Mouse (Mus musculus) lung, postnatal 0 days (tissue): ENCODE results near the gene Sh3bp2. TPM values are rescaled to one million over a fixed set of nuclear protein-coding genes. Genes with fewer than 3 reads are reported as not detected.
A peak's percentile ranks its signal among the peaks of the same experiment; 100 is the strongest.

Experiments
- ATAC-seq: fragments of 200-750 bp; cut with Nextera tagmentation; 2 replicates; pipeline ENCODE4 v1.8.0; 2017; ENCODE audit warnings: moderate library complexity
- DNase-seq: peaks from one replicate; pipeline ENCODE4 v3.0.0-alpha.2; 2016; ENCODE audit warnings: low spot score
- H3K27ac ChIP-seq: fragments of 300-500 bp; sonication (generic); 2 replicates; pipeline ENCODE4 v1.5.1; 2014; ENCODE audit warnings: antibody characterized with exemption, mild to moderate bottlenecking, low read length, mixed read lengths
- H3K27me3 ChIP-seq: fragments of 300-500 bp; sonication (generic); replicated peaks from 2 replicates; pipeline ENCODE4 v1.6.1; 2014; ENCODE audit warnings: low read length, mixed read lengths; ENCODE audit not compliant: insufficient read depth
- H3K36me3 ChIP-seq: fragments of 300-500 bp; sonication (generic); 2 replicates; pipeline ENCODE4 v1.6.1; 2014; ENCODE audit warnings: low read length, mixed read lengths; ENCODE audit not compliant: insufficient read depth
- H3K4me1 ChIP-seq: fragments of 300-500 bp; sonication (generic); 2 replicates; pipeline ENCODE4 v1.6.1; 2014; ENCODE audit warnings: antibody characterized with exemption, low read depth, low read length, mixed read lengths; ENCODE audit not compliant: insufficient read depth
- H3K4me2 ChIP-seq: fragments of 300-500 bp; sonication (generic); replicated peaks from 2 replicates; pipeline ENCODE4 v1.6.1; 2014; ENCODE audit warnings: low read depth, mild to moderate bottlenecking, low read length, moderate library complexity, mixed read lengths
- H3K4me3 ChIP-seq: fragments of 300-500 bp; sonication (generic); 2 replicates; pipeline ENCODE4 v1.5.1; 2014; ENCODE audit warnings: low read depth, low read length
- H3K9ac ChIP-seq: fragments of 300-500 bp; sonication (generic); replicated peaks from 2 replicates; pipeline ENCODE4 v1.6.1; 2014; ENCODE audit warnings: low read depth, mild to moderate bottlenecking
- H3K9me3 ChIP-seq: fragments of 300-500 bp; sonication (generic); 2 replicates; pipeline ENCODE4 v1.6.1; 2016; ENCODE audit warnings: low read length, mixed read lengths
- CTCF ChIP-seq: IDR thresholded peaks from 2 replicates; pipeline ENCODE4 v1.5.1; 2016; ENCODE audit warnings: antibody characterized with exemption, mild to moderate bottlenecking
- EP300 ChIP-seq: IDR thresholded peaks from 2 replicates; pipeline ENCODE4 v1.6.1; 2016; ENCODE audit warnings: antibody characterized with exemption, mild to moderate bottlenecking, control low read depth
- WGBS: fragments of 180-500 bp; shearing (Covaris S2); extraction: QIAGEN DNeasy Blood & Tissue Kit; methylation state at CpG from one replicate; pipeline ENCODE4 v1.1.7; 2014; 5-methylcytosine and 5-hydroxymethylcytosine counted together
- polyA plus RNA-seq: library from polyadenylated mRNA; unstranded; fragments of >200 nt; fragmentation: Nextera tagmentation; extraction: Ambion mirVana; gene quantifications from 2 replicates; pipeline ENCODE4 v1.2.1, GENCODE M21; 2015

The Sh3bp2 gene
- polyA plus RNA-seq: 7.7 and 9.2 TPM in 2 replicates

- ATAC-seq (peak; percentile 98), DNase-seq (peak; percentile 96)
- Histone ChIP-seq H3K4me3 (peak within 1 kb of the TSS; percentile 49), H3K9me3 (no peaks in the 10 kb centered on the region), H3K36me3 (no peaks in the 10 kb centered on the region), H3K27ac (peak within 1 kb of the TSS; percentile 69), H3K4me1 (no peaks in the 10 kb centered on the region; the same call in 1 of the 2 replicates), H3K4me2 (peak within 1 kb of the TSS; percentile 66), H3K27me3 (no peaks in the 10 kb centered on the region), H3K9ac (0 out of 2 replicates have a peak within 1 kb of the TSS, but pooled peaks have one; percentile 27)
- WGBS: 2% methylated on average over 36 of the region's 38 CpGs
- no peak for TF ChIP-seq EP300
- peak; percentile 45 for TF ChIP-seq CTCF
Observed at GRCm38 (mm10) chr5:34525663-34526476, at the start of gene Sh3bp2. Gene Sh3bp2, plus strand, starts transcription at chr5:34525838.

- no peak overlapping the region for H3K4me2 ChIP-seq
- no peaks in the 10 kb centered on the region for H3K9me3 ChIP-seq
- H3K27me3 ChIP-seq: no peaks in the 10 kb centered on the region
- H3K36me3 ChIP-seq: peaks cover 25% of the 10 kb centered on the region
- H3K27ac ChIP-seq: no peak overlapping the region
- 81% methylated on average over 3 of the region's 3 CpGs for WGBS
- no peaks in the 10 kb centered on the region for H3K4me1 ChIP-seq
- H3K4me3 ChIP-seq: no peak overlapping the region
- no peak overlapping the region for H3K9ac ChIP-seq
- ATAC-seq (no peak), DNase-seq (no peak)
- TF ChIP-seq EP300 (no peak), CTCF (no peak; the same call in 1 of the 2 replicates)
Observed at GRCm38 (mm10) chr5:34480926-34481325, 44.7 kb upstream of the Sh3bp2 start.

GRCm38 (mm10) chr5:34485731-34486130 lies 39.9 kb upstream of the Sh3bp2 start:
- WGBS: 91% methylated on average over 15 of the region's 15 CpGs
- H3K36me3 ChIP-seq: peaks cover under 1% of the 10 kb centered on the region; the same call in 1 of the 2 replicates

GRCm38 (mm10) chr5:34487320-34488090 lies 38.1 kb upstream of the Sh3bp2 start:
- DNase-seq (peak; percentile 32), ATAC-seq (peak; percentile 44; the same call in 1 of the 2 replicates)
- H3K9me3 ChIP-seq: no peaks in the 10 kb centered on the region
- no peak overlapping the region for H3K4me2 ChIP-seq
- H3K9ac ChIP-seq: no peak overlapping the region
- H3K27me3 ChIP-seq: no peaks in the 10 kb centered on the region
- no peak overlapping the region for H3K4me3 ChIP-seq
- no peak overlapping the region for H3K27ac ChIP-seq
- TF ChIP-seq EP300 (no peak), CTCF (no peak)
- H3K36me3 ChIP-seq: no peaks in the 10 kb centered on the region; the same call in 1 of the 2 replicates
- no peaks in the 10 kb centered on the region for H3K4me1 ChIP-seq
- 58% methylated on average over 6 of the region's 6 CpGs for WGBS

More at GRCm38 (mm10) chr5:34485731-34486130, 39.9 kb upstream of the Sh3bp2 start:
- ATAC-seq (no peak), DNase-seq (no peak)
- no peaks in the 10 kb centered on the region for H3K4me1 ChIP-seq
- H3K9me3 ChIP-seq: no peaks in the 10 kb centered on the region
- no peak overlapping the region for H3K9ac ChIP-seq
- no peaks in the 10 kb centered on the region for H3K27me3 ChIP-seq
- H3K4me2 ChIP-seq: no peak overlapping the region
- H3K27ac ChIP-seq: no peak overlapping the region
- TF ChIP-seq EP300 (no peak), CTCF (no peak)
- H3K4me3 ChIP-seq: no peak overlapping the region

GRCm38 (mm10) chr5:34488741-34489417 lies 36.8 kb upstream of the Sh3bp2 start:
- DNase-seq (no peak), ATAC-seq (no peak)
- H3K4me2 ChIP-seq: no peak overlapping the region
- H3K27ac ChIP-seq: no peak overlapping the region
- H3K36me3 ChIP-seq: no peaks in the 10 kb centered on the region; the same call in 1 of the 2 replicates
- no peak overlapping the region for H3K4me3 ChIP-seq
- WGBS: 75% methylated on average over 6 of the region's 6 CpGs
- H3K9ac ChIP-seq: no peak overlapping the region
- no peaks in the 10 kb centered on the region for H3K27me3 ChIP-seq
- TF ChIP-seq CTCF (no peak), EP300 (no peak)
- H3K4me1 ChIP-seq: no peaks in the 10 kb centered on the region
- H3K9me3 ChIP-seq: no peaks in the 10 kb centered on the region

- ATAC-seq: no peak
- Histone ChIP-seq H3K9me3 (no peaks in the 10 kb centered on the region), H3K27me3 (no peaks in the 10 kb centered on the region), H3K4me3 (no peak overlapping the region), H3K9ac (no peak overlapping the region), H3K27ac (no peak overlapping the region), H3K4me1 (no peaks in the 10 kb centered on the region), H3K36me3 (no peaks in the 10 kb centered on the region; the same call in 1 of the 2 replicates), H3K4me2 (no peak overlapping the region)
- no peak for TF ChIP-seq EP300
- no peak for DNase-seq
- WGBS: 94% methylated on average over 3 of the region's 3 CpGs
Observed at GRCm38 (mm10) chr5:34489418-34489787, 36.2 kb upstream of the Sh3bp2 start.
